Mouse (Mus musculus): ENCODE data around the gene Ptger1. TPM values are rescaled to one million over a fixed set of nuclear protein-coding genes. Genes with fewer than 3 reads are reported as not detected.

Gene Ptger1
- polyA plus RNA-seq, 1 experiment from 2014 or later: 0.45 TPM

- H3K27ac ChIP-seq: peak overlapping the region; percentile 88
- H3K36me3 ChIP-seq: peaks cover 2% of the 10 kb centered on the region; the same call in 1 of the 2 replicates
- H3K9me3 ChIP-seq (replicated peaks): no peaks in the 10 kb centered on the region
- ATAC-seq (replicated peaks; ENCODE audit: insufficient number of reproducible peaks, insufficient read depth, low FRiP score, low read depth): no peak
- peak overlapping the region; percentile 97 for H3K4me2 ChIP-seq
- no peaks in the 10 kb centered on the region for H3K27me3 ChIP-seq
- H3K4me3 ChIP-seq: peak overlapping the region; percentile 84
- peaks cover 59% of the 10 kb centered on the region for H3K4me1 ChIP-seq (replicated peaks)
- H3K9ac ChIP-seq: peak overlapping the region; percentile 98
- WGBS: 37% methylated on average over 19 of the region's 19 CpGs
These were observed 31.1 kb downstream of the Ptger1 start for GRCm38 (mm10) chr8:83697374-83698220.

- Histone ChIP-seq H3K9me3 (replicated peaks) (no peaks in the 10 kb centered on the region), H3K27me3 (no peaks in the 10 kb centered on the region), H3K4me2 (peak overlapping the region; percentile 97), H3K4me1 (replicated peaks) (peaks cover 59% of the 10 kb centered on the region), H3K4me3 (peak overlapping the region; percentile 84), H3K27ac (peak overlapping the region; percentile 88), H3K9ac (peak overlapping the region; percentile 98), H3K36me3 (no peaks in the 10 kb centered on the region)
- 4% methylated on average over 15 of the region's 15 CpGs for WGBS
- 0 out of 2 replicates have a peak, but pooled peaks have one; percentile 8 for ATAC-seq (replicated peaks; ENCODE audit: insufficient number of reproducible peaks, insufficient read depth, low FRiP score, low read depth)
These were observed 31.8 kb downstream of the Ptger1 start for GRCm38 (mm10) chr8:83698291-83698660.

GRCm38 (mm10) chr8:83698661-83699453, 32.4 kb downstream of the Ptger1 start, which contains the start of gene Pkn1:
Pkn1 (minus strand) TSS chr8:83699179.
- ATAC-seq (replicated peaks; ENCODE audit: insufficient number of reproducible peaks, insufficient read depth, low FRiP score, low read depth): peak; percentile 88
- H3K9me3 ChIP-seq (replicated peaks): no peaks in the 10 kb centered on the region
- no peaks in the 10 kb centered on the region for H3K27me3 ChIP-seq
- peak within 1 kb of the TSS; percentile 97 for H3K4me2 ChIP-seq
- no peaks in the 10 kb centered on the region for H3K36me3 ChIP-seq
- peaks cover 57% of the 10 kb centered on the region for H3K4me1 ChIP-seq (replicated peaks)
- under 1% methylated on average over 85 of the region's 85 CpGs for WGBS
- H3K27ac ChIP-seq: peak within 1 kb of the TSS; percentile 88
- H3K4me3 ChIP-seq: peak within 1 kb of the TSS; percentile 84
- peak within 1 kb of the TSS; percentile 98 for H3K9ac ChIP-seq

GRCm38 (mm10) chr8:83699566-83699965, 33.1 kb downstream of the Ptger1 start:
- Histone ChIP-seq H3K9ac (peak overlapping the region; percentile 98), H3K27me3 (no peaks in the 10 kb centered on the region), H3K27ac (peak overlapping the region; percentile 88), H3K9me3 (replicated peaks) (no peaks in the 10 kb centered on the region), H3K4me1 (replicated peaks) (peaks cover 50% of the 10 kb centered on the region), H3K36me3 (no peaks in the 10 kb centered on the region), H3K4me3 (peak overlapping the region; percentile 84), H3K4me2 (peak overlapping the region; percentile 97)
- 29% methylated on average over 9 of the region's 9 CpGs for WGBS
- no peak for ATAC-seq (replicated peaks; ENCODE audit: insufficient number of reproducible peaks, insufficient read depth, low FRiP score, low read depth)

- peak overlapping the region; percentile 25; the same call in 1 of the 2 replicates for H3K27ac ChIP-seq
These were observed 34.1 kb downstream of the Ptger1 start for GRCm38 (mm10) chr8:83700423-83701085.

GRCm38 (mm10) chr8:83703426-83703825, 36.9 kb downstream of the Ptger1 start:
- Histone ChIP-seq H3K4me1 (replicated peaks) (peaks cover 20% of the 10 kb centered on the region), H3K27me3 (no peaks in the 10 kb centered on the region), H3K36me3 (no peaks in the 10 kb centered on the region), H3K4me2 (no peak overlapping the region), H3K27ac (no peak overlapping the region), H3K9ac (no peak overlapping the region), H3K9me3 (replicated peaks) (no peaks in the 10 kb centered on the region), H3K4me3 (no peak overlapping the region)
- no peak for ATAC-seq (replicated peaks; ENCODE audit: insufficient number of reproducible peaks, insufficient read depth, low FRiP score, low read depth)
- 80% methylated on average over 4 of the region's 4 CpGs for WGBS

More at GRCm38 (mm10) chr8:83700423-83701085, 34.1 kb downstream of the Ptger1 start:
- peaks cover 45% of the 10 kb centered on the region for H3K4me1 ChIP-seq (replicated peaks)
- no peak overlapping the region for H3K9ac ChIP-seq
- no peak overlapping the region for H3K4me3 ChIP-seq
- no peaks in the 10 kb centered on the region for H3K27me3 ChIP-seq
- H3K4me2 ChIP-seq: no peak overlapping the region
- WGBS: 58% methylated on average over 9 of the region's 9 CpGs
- no peak for ATAC-seq (replicated peaks; ENCODE audit: insufficient number of reproducible peaks, insufficient read depth, low FRiP score, low read depth)
- no peaks in the 10 kb centered on the region for H3K9me3 ChIP-seq (replicated peaks)
- H3K36me3 ChIP-seq: no peaks in the 10 kb centered on the region

- H3K4me1 ChIP-seq (replicated peaks): no peaks in the 10 kb centered on the region
- 64% methylated on average over 5 of the region's 5 CpGs for WGBS
- H3K4me2 ChIP-seq: no peak overlapping the region
- H3K4me3 ChIP-seq: no peak overlapping the region
- no peak for ATAC-seq (replicated peaks; ENCODE audit: insufficient number of reproducible peaks, insufficient read depth, low FRiP score, low read depth)
- no peaks in the 10 kb centered on the region for H3K9me3 ChIP-seq (replicated peaks)
- H3K36me3 ChIP-seq: no peaks in the 10 kb centered on the region
- H3K9ac ChIP-seq: no peak overlapping the region
- H3K27ac ChIP-seq: no peak overlapping the region
- H3K27me3 ChIP-seq: no peaks in the 10 kb centered on the region
These were observed 39.9 kb downstream of the Ptger1 start for GRCm38 (mm10) chr8:83706411-83706810.

GRCm38 (mm10) chr8:83707554-83707953, 41.1 kb downstream of the Ptger1 start:
- WGBS: 74% methylated on average over 8 of the region's 8 CpGs
- Histone ChIP-seq H3K4me1 (replicated peaks) (no peaks in the 10 kb centered on the region), H3K9me3 (replicated peaks) (no peaks in the 10 kb centered on the region), H3K27ac (no peak overlapping the region), H3K9ac (no peak overlapping the region), H3K27me3 (no peaks in the 10 kb centered on the region), H3K4me3 (no peak overlapping the region), H3K4me2 (no peak overlapping the region), H3K36me3 (no peaks in the 10 kb centered on the region)
- no peak for ATAC-seq (replicated peaks; ENCODE audit: insufficient number of reproducible peaks, insufficient read depth, low FRiP score, low read depth)

GRCm38 (mm10) chr8:83714676-83715030, 48.2 kb downstream of the Ptger1 start:
- Histone ChIP-seq H3K36me3 (peaks cover 1% of the 10 kb centered on the region; the same call in 1 of the 2 replicates), H3K9ac (0 out of 2 replicates have a peak overlapping the region, but pooled peaks have one; percentile 28), H3K4me1 (replicated peaks) (peaks cover 21% of the 10 kb centered on the region), H3K9me3 (replicated peaks) (no peaks in the 10 kb centered on the region), H3K27ac (peak overlapping the region; percentile 74), H3K4me2 (peak overlapping the region; percentile 61), H3K27me3 (no peaks in the 10 kb centered on the region), H3K4me3 (peak overlapping the region; percentile 93)
- WGBS: 13% methylated on average over 8 of the region's 8 CpGs
- no peak for ATAC-seq (replicated peaks; ENCODE audit: insufficient number of reproducible peaks, insufficient read depth, low FRiP score, low read depth)

- H3K27me3 ChIP-seq: no peaks in the 10 kb centered on the region
- H3K27ac ChIP-seq: peak within 1 kb of the TSS; percentile 94
- peak; percentile 99 for ATAC-seq (replicated peaks; ENCODE audit: insufficient number of reproducible peaks, insufficient read depth, low FRiP score, low read depth)
- under 1% methylated on average over 63 of the region's 63 CpGs for WGBS
- peak within 1 kb of the TSS; percentile 82 for H3K4me2 ChIP-seq
- peaks cover 21% of the 10 kb centered on the region for H3K4me1 ChIP-seq (replicated peaks)
- H3K36me3 ChIP-seq: peaks cover 6% of the 10 kb centered on the region
- peak within 1 kb of the TSS; percentile 86 for H3K9ac ChIP-seq
- H3K4me3 ChIP-seq: peak within 1 kb of the TSS; percentile 93
- H3K9me3 ChIP-seq (replicated peaks): no peaks in the 10 kb centered on the region
These were observed 48.7 kb downstream of the Ptger1 start, which contains the start of gene Ddx39 for GRCm38 (mm10) chr8:83715031-83715690. Ddx39 (plus strand) TSS chr8:83715177.
